Mouse (Mus musculus) limb, embryonic 12.5 days (tissue): Measurements from ENCODE around the gene Becn1. TPM values are rescaled to one million over a fixed set of nuclear protein-coding genes. Genes with fewer than 3 reads are reported as not detected.
"Not testable (repeated sequence)": the region's sequence is repeated elsewhere in the genome, so short reads cannot be mapped to it uniquely, and the experiment has no call there.

Source experiments
- ATAC-seq: fragments of 200-750 bp; cut with Nextera tagmentation; 2 replicates; pipeline ENCODE4 v1.8.0; 2017; ENCODE audit warnings: low read depth, moderate TSS enrichment; ENCODE audit not compliant: insufficient number of reproducible peaks, insufficient read depth, low FRiP score, low TSS enrichment
- H3K27ac ChIP-seq: fragments of 300-500 bp; sonication (generic); 2 replicates; pipeline ENCODE4 v1.5.1; 2016; ENCODE audit warnings: mild to moderate bottlenecking, moderate library complexity
- H3K27me3 ChIP-seq: fragments of 300-500 bp; sonication (generic); 2 replicates; pipeline ENCODE4 v1.6.1; 2016; ENCODE audit warnings: mild to moderate bottlenecking, moderate library complexity
- H3K36me3 ChIP-seq: fragments of 300-500 bp; sonication (generic); 2 replicates; pipeline ENCODE4 v1.6.1; 2016; ENCODE audit warnings: mild to moderate bottlenecking, moderate library complexity
- H3K4me1 ChIP-seq: fragments of 300-500 bp; sonication (generic); replicated peaks from 2 replicates; pipeline ENCODE4 v1.6.1; 2016
- H3K4me2 ChIP-seq: fragments of 300-500 bp; sonication (generic); 2 replicates; pipeline ENCODE4 v1.6.1; 2016; ENCODE audit warnings: mild to moderate bottlenecking, moderate library complexity
- H3K4me3 ChIP-seq: fragments of 300-500 bp; sonication (generic); replicated peaks from 2 replicates; pipeline ENCODE4 v1.5.1; 2016; ENCODE audit warnings: mild to moderate bottlenecking
- H3K9ac ChIP-seq: fragments of 300-500 bp; sonication (generic); replicated peaks from 2 replicates; pipeline ENCODE4 v1.6.1; 2016; ENCODE audit warnings: mild to moderate bottlenecking, moderate library complexity
- H3K9me3 ChIP-seq: fragments of 300-500 bp; sonication (generic); 2 replicates; pipeline ENCODE4 v1.6.1; 2016; ENCODE audit warnings: mild to moderate bottlenecking, moderate library complexity
- WGBS: fragments of 180-500 bp; shearing (Covaris S2); methylation state at CpG from one replicate; pipeline ENCODE4 v1.1.7; 2016; 5-methylcytosine and 5-hydroxymethylcytosine counted together
- polyA plus RNA-seq: library from polyadenylated mRNA; unstranded; fragments of >200 nt; fragmentation: Nextera tagmentation; extraction: Ambion mirVana; gene quantifications from 2 replicates; pipeline ENCODE4 v1.2.1, GENCODE M21; 2016

The Becn1 gene
- polyA plus RNA-seq, 1 experiment from 2014 or later: 129 TPM

DNA sequence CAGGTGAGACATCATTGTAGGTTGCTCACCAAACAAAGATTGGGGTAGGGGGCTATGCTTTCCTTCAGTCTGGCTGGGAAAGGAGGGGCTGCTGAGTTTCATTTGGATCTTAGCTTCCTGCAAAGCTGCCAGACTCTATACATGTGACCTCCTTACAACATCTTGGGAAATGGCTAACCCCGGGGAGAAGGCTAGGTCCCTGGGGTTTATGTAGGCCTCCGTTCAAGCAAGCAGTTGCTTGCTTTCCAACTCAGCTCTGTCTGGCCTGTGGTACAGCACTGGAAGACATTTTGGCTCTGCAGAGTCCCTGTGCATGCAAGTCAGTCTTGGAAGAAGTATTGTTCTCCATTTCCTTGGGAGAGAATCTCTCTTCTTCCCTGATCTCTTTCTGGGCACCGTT, 30.5 kb upstream of the Becn1 start:
- no peak overlapping the region for H3K27ac ChIP-seq
- no peaks in the 10 kb centered on the region for H3K9me3 ChIP-seq
- H3K36me3 ChIP-seq: no peaks in the 10 kb centered on the region
- ATAC-seq: no peak
- H3K4me3 ChIP-seq: no peak overlapping the region
- peaks cover 13% of the 10 kb centered on the region for H3K4me1 ChIP-seq
- WGBS: 88% methylated on average over 3 of the region's 3 CpGs
- H3K4me2 ChIP-seq: no peak overlapping the region
- no peaks in the 10 kb centered on the region for H3K27me3 ChIP-seq
- H3K9ac ChIP-seq: no peak overlapping the region

GRCm38 (mm10) chr11:101330961-101331360, 28.9 kb upstream of the Becn1 start:
- not testable (repeated sequence) for ATAC-seq, H3K36me3 ChIP-seq, H3K27me3 ChIP-seq, H3K4me2 ChIP-seq, H3K9ac ChIP-seq, H3K4me1 ChIP-seq, H3K27ac ChIP-seq, H3K9me3 ChIP-seq, H3K4me3 ChIP-seq
- 81% methylated on average over 6 of the region's 6 CpGs for WGBS

DNA sequence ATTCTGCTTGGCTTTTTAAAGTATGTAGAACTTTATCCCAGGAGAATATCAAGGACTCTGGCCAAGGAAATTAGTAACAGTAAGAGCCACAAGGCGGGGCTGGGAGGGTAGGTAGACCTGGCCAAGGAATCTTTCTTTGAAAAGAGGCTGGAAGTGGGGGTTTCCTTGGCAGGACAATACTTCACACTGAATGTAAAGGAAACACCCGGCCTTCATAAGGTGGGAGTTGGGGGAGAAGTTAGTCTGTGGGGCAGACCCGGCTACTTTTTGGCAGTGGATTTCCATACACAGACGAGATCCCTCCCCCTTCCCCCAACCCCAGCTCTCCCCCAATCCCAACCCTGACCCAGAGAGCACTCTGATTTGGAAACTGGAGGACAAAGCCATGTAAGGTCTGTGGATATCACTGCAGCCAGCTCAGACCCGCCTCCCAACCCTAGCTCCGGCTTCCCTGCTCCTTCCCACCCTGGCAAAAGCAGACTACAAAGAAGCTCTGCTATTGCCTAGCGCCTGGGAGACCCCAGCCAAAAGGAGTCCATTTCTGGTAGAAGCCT, 28.4 kb upstream of the Becn1 start, which contains the start of gene Aoc3:
Gene Aoc3, plus strand, starts transcription at position 235 of the 554 bp plus-strand sequence.
- Histone ChIP-seq H3K36me3 (peaks cover 11% of the 10 kb centered on the region), H3K4me2 (no peak within 1 kb of the TSS), H3K4me3 (no peak within 1 kb of the TSS), H3K4me1 (peaks cover 9% of the 10 kb centered on the region; the same call in 1 of the 2 replicates), H3K9ac (no peak within 1 kb of the TSS), H3K27ac (no peak within 1 kb of the TSS), H3K9me3 (no peaks in the 10 kb centered on the region), H3K27me3 (no peaks in the 10 kb centered on the region)
- WGBS: 70% methylated on average over 7 of the region's 7 CpGs
- ATAC-seq: no peak

GRCm38 (mm10) chr11:101328941-101329635, 27.0 kb upstream of the Becn1 start:
- H3K4me3 ChIP-seq: no peak overlapping the region
- no peak overlapping the region for H3K27ac ChIP-seq
- H3K27me3 ChIP-seq: no peaks in the 10 kb centered on the region
- peaks cover 24% of the 10 kb centered on the region for H3K36me3 ChIP-seq
- no peak for ATAC-seq
- H3K9ac ChIP-seq: no peak overlapping the region
- peaks cover 3% of the 10 kb centered on the region; the same call in 1 of the 2 replicates for H3K4me1 ChIP-seq
- H3K9me3 ChIP-seq: no peaks in the 10 kb centered on the region
- WGBS: 79% methylated on average over 6 of the region's 6 CpGs
- no peak overlapping the region for H3K4me2 ChIP-seq

DNA sequence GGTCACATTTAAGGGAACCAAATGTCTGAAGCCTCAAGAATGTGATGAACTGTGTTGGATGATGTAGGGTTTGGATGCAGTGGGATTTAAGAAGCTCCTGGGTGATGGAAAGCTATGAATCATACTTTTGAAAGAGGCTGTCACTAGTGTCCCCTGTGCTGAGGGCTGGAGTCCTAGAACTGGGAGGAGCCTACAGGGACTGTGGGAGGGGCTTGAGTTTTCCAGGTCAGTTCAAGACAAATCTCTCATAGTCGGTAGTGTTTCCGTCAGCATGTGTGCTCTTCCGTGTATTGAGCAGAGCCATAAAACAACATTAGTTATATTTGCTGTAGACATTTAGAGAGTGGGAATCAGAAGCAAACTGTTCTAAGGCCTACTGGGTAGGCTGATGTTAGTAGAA, 25.2 kb upstream of the Becn1 start:
- peaks cover 42% of the 10 kb centered on the region for H3K36me3 ChIP-seq
- H3K27me3 ChIP-seq: no peaks in the 10 kb centered on the region
- WGBS: 60% methylated on average over 3 of the region's 3 CpGs
- H3K4me1 ChIP-seq: no peaks in the 10 kb centered on the region
- no peak overlapping the region for H3K9ac ChIP-seq
- no peaks in the 10 kb centered on the region for H3K9me3 ChIP-seq
- no peak overlapping the region for H3K27ac ChIP-seq
- H3K4me3 ChIP-seq: no peak overlapping the region
- no peak overlapping the region for H3K4me2 ChIP-seq
- no peak for ATAC-seq

DNA sequence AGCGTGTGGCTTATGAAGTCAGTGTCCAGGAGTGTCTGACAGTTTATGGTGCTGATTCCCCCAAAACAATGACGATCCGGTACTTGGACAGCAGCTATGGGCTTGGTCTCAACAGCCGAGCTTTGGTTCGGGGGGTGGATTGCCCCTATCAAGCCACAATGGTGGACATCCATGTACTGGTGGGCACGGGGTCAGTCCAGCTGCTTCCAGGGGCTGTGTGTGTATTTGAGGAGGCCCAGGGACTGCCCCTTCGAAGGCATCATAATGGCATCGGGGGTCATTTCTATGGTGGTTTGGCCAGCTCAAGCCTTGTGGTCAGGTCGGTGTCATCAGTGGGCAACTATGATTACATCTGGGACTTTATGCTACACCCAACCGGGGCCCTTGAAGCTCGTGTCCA, 24.1 kb upstream of the Becn1 start:
- no peaks in the 10 kb centered on the region for H3K4me1 ChIP-seq
- no peak overlapping the region for H3K9ac ChIP-seq
- H3K4me3 ChIP-seq: no peak overlapping the region
- WGBS: 86% methylated on average over 11 of the region's 11 CpGs
- H3K4me2 ChIP-seq: no peak overlapping the region
- no peaks in the 10 kb centered on the region for H3K27me3 ChIP-seq
- no peaks in the 10 kb centered on the region for H3K9me3 ChIP-seq
- peaks cover 54% of the 10 kb centered on the region for H3K36me3 ChIP-seq
- ATAC-seq: no peak
- no peak overlapping the region for H3K27ac ChIP-seq

GRCm38 (mm10) chr11:101325201-101325600, 23.1 kb upstream of the Becn1 start:
- not testable (repeated sequence) for H3K9me3 ChIP-seq, H3K4me3 ChIP-seq, H3K9ac ChIP-seq, H3K27ac ChIP-seq, ATAC-seq, H3K27me3 ChIP-seq, H3K4me2 ChIP-seq, H3K4me1 ChIP-seq
- peaks cover 63% of the 10 kb centered on the region for H3K36me3 ChIP-seq
- WGBS: 94% methylated on average over 11 of the region's 11 CpGs

- 96% methylated on average over 5 of the region's 5 CpGs for WGBS
- Histone ChIP-seq H3K27ac (no peak within 1 kb of the TSS), H3K9ac (no peak within 1 kb of the TSS), H3K4me3 (no peak within 1 kb of the TSS), H3K36me3 (peaks cover 68% of the 10 kb centered on the region), H3K4me2 (no peak within 1 kb of the TSS), H3K27me3 (no peaks in the 10 kb centered on the region), H3K4me1 (no peaks in the 10 kb centered on the region), H3K9me3 (no peaks in the 10 kb centered on the region)
- no peak for ATAC-seq
Observed at GRCm38 (mm10) chr11:101324763-101325162, 22.7 kb upstream of the Becn1 start, which contains the start of gene Aoc2. Gene Aoc2 (plus strand): TSS chr11:101325063.

DNA sequence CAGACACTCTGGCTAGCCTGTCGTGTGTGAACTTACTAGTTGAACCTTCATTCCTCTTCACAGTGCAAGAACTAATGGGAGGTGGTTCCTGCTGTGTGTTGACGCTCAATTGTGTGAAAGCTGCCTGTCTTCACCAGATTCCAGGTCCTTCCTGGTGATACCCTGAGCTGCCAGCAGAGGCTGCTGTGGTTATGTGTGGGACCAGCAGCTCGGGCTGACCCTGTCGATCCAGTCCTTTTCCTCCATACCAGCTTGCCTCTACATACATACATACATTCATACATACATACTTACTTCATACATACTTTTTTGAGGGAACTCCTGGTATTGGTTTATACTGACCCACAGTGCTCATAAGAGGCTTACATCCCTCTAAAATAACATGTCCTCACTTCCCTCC, 21.5 kb upstream of the Becn1 start:
- no peaks in the 10 kb centered on the region for H3K4me1 ChIP-seq
- ATAC-seq: no peak
- no peak overlapping the region for H3K9ac ChIP-seq
- no peak overlapping the region for H3K4me3 ChIP-seq
- 21% methylated on average over 4 of the region's 4 CpGs for WGBS
- H3K27ac ChIP-seq: no peak overlapping the region
- no peaks in the 10 kb centered on the region for H3K27me3 ChIP-seq
- H3K9me3 ChIP-seq: no peaks in the 10 kb centered on the region
- H3K36me3 ChIP-seq: peaks cover 79% of the 10 kb centered on the region
- no peak overlapping the region for H3K4me2 ChIP-seq

- H3K27ac ChIP-seq: peak overlapping the region; percentile 66
- peaks cover 40% of the 10 kb centered on the region for H3K36me3 ChIP-seq
- peak overlapping the region; percentile 85 for H3K9ac ChIP-seq
- H3K4me2 ChIP-seq: peak overlapping the region; percentile 98
- peak overlapping the region; percentile 97 for H3K4me3 ChIP-seq
- under 1% methylated on average over 17 of the region's 17 CpGs for WGBS
- 0 out of 2 replicates have a peak, but pooled peaks have one; percentile 22 for ATAC-seq
- H3K27me3 ChIP-seq: no peaks in the 10 kb centered on the region
- H3K9me3 ChIP-seq: no peaks in the 10 kb centered on the region
- peaks cover 11% of the 10 kb centered on the region for H3K4me1 ChIP-seq
Observed at GRCm38 (mm10) chr11:101316501-101316917, 14.4 kb upstream of the Becn1 start.

- H3K27me3 ChIP-seq: no peaks in the 10 kb centered on the region
- WGBS: under 1% methylated on average over 62 of the region's 62 CpGs
- peak within 1 kb of the TSS; percentile 85 for H3K9ac ChIP-seq
- H3K9me3 ChIP-seq: no peaks in the 10 kb centered on the region
- peak within 1 kb of the TSS; percentile 98 for H3K4me2 ChIP-seq
- peak; percentile 87 for ATAC-seq
- peak within 1 kb of the TSS; percentile 66 for H3K27ac ChIP-seq
- peaks cover 34% of the 10 kb centered on the region for H3K36me3 ChIP-seq
- peaks cover 11% of the 10 kb centered on the region for H3K4me1 ChIP-seq
- H3K4me3 ChIP-seq: peak within 1 kb of the TSS; percentile 97
Observed at GRCm38 (mm10) chr11:101315665-101316500, 13.8 kb upstream of the Becn1 start, which contains the start of gene Psme3. Gene Psme3 (plus strand): TSS chr11:101316213.
